Mouse (Mus musculus) G1E (cell line): ENCODE results near the gene Pde4d.

Experiments
- CTCF ChIP-seq: IDR thresholded peaks from 2 replicates; pipeline ENCODE4 v1.5.1; 2012; ENCODE audit warnings: low read depth, low read length, inconsistent platforms, mixed read lengths
- GATA1 ChIP-seq: IDR thresholded peaks from 2 replicates; pipeline ENCODE4 v1.6.1; 2012; ENCODE audit warnings: borderline replicate concordance, low read length, inconsistent platforms, mixed read lengths
- GATA2 ChIP-seq: IDR thresholded peaks from 2 replicates; pipeline ENCODE4 v1.6.1; 2012; ENCODE audit warnings: low read depth, low read length, inconsistent platforms, borderline replicate concordance
- TAL1 ChIP-seq: conservative IDR thresholded peaks from 2 replicates; pipeline ENCODE4 v1.6.1; 2012; ENCODE audit warnings: low read depth, low read length, inconsistent platforms, mixed read lengths

DNA sequence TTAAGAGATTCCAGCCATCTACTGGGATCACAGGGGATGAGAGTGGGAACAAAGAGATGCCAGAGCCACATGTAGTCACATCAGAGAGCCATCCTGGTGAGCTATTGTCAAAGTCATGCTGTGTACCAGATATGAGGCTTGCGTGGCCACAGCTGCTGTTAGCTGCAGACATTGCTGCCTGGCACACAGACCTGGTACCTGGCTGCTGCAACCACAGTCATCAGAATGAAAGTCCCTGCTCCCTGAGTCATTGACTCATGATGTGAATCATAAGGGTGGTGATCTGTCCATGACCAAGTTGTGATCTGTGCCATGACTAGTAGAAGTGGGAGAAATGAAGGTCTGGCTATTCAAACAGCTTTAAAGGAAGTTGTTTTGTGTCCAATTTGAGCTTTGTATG lies 153.8 kb downstream of the Pde4d start:
- TF ChIP-seq GATA1 (no peak), CTCF (no peak), GATA2 (no peak), TAL1 (no peak)
